Mouse (Mus musculus) heart, postnatal 0 days (tissue): ENCODE results near the gene Serpina3i.

ENCODE experiments used
- CTCF ChIP-seq: IDR thresholded peaks from 2 replicates; pipeline ENCODE4 v1.5.1; 2016; ENCODE audit warnings: antibody characterized with exemption, control low read depth, low read depth
- EP300 ChIP-seq: IDR thresholded peaks from 2 replicates; pipeline ENCODE4 v1.6.1; 2016; ENCODE audit warnings: antibody characterized with exemption, low read depth

DNA sequence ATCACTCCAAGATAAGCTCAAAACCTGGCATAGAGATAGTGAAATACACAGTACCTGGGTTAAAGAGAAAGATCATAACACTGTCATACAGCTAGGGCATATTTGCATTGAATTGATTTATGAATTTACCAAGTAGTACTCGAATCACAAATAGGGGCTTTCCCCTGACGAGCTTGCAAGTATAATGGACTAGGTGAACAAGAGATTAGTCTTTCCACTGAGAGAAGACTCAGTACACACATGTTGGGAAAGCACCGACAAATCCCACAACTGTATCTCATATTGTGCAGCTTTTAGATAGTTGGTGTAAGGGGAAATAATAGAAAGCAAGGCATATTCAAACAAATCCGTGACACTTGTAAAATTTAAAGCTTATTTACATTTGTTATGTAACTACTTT lies 43.1 kb downstream of the Serpina3i start:
- no peak for TF ChIP-seq CTCF
- no peak for TF ChIP-seq EP300
